ENCODE assay signal across 23 mouse cellular contexts in genomic region chr5:15520418-15520817, GRCm38 (mm10). TPM values are rescaled to one million over a fixed set of nuclear protein-coding genes. Genes with fewer than 3 reads are reported as not detected.
A peak's percentile ranks its signal among the peaks of the same experiment; 100 is the strongest.
DNase-seq lines count a peak whose midpoint lies in the region; ATAC-seq and TF ChIP-seq lines count a peak whose summit lies in the region.
"Not testable (repeated sequence)": the region's sequence is repeated elsewhere in the genome, so short reads cannot be mapped to it uniquely, and the experiment has no call there.
"Had no signal": no experiment of that assay in that cellular context is flagged by ENCODE, and none has a peak within 500 bp of the region (broad histone marks: within the 10 kb centered on the region; RNA-seq: fewer than 3 reads in every experiment).

No protein-coding gene starts in this region.

- TF ChIP-seq CTCF in gastrocnemius, adult 2 months (IDR thresholded peaks at IDR 0.05): peak; percentile 50
- TF ChIP-seq CTCF in liver, postnatal 0 days (IDR thresholded peaks at IDR 0.05; ENCODE audit: low read depth): peak; percentile 26; the same call in 1 of the 2 replicates

- ATAC-seq in liver, postnatal 0 days: not testable (repeated sequence)

- not testable (repeated sequence) for TF ChIP-seq EP300 in liver, postnatal 0 days (IDR thresholded peaks at IDR 0.05; ENCODE audit: low read depth)

- H3K4me2 ChIP-seq in liver, postnatal 0 days (ENCODE audit: low read depth, low read length): not testable (repeated sequence)

- not testable (repeated sequence) for H3K9ac ChIP-seq in liver, postnatal 0 days (replicated peaks)

- not testable (repeated sequence) for H3K4me1 ChIP-seq in liver, postnatal 0 days (ENCODE audit: insufficient read depth)

- H3K9me3 ChIP-seq in liver, postnatal 0 days (ENCODE audit: low read length): not testable (repeated sequence)

- intact Hi-C loops in gastrocnemius, adult 2 months (cut with DNase I): not testable (repeated sequence)

- not testable (repeated sequence) for H3K36me3 ChIP-seq in liver, postnatal 0 days (replicated peaks; ENCODE audit: insufficient read depth, low read length)

- DNase-seq in MN1 (ENCODE audit: low spot score): peak; percentile 42
- DNase-seq in gastrocnemius, adult 2 months; liver, postnatal 0 days: not testable (repeated sequence)
- peak; percentile 47 for DNase-seq in kidney, adult 9 months
- DNase-seq in layer of hippocampus, adult 8-10 months (ENCODE audit: low spot score in 2 of 2): peak; percentile 6 to 8
- DNase-seq in ovary, postnatal 14 days (ENCODE audit: low spot score): peak; percentile 29
- DNase-seq in thymus, postnatal 0 days (ENCODE audit: low spot score): peak; percentile 1

- WGBS in liver, postnatal 0 days (ENCODE audit: insufficient replicate concordance): 20% methylated on average over 5 of the region's 5 CpGs

- H3K27ac ChIP-seq in gastrocnemius, adult 2 months; liver, postnatal 0 days (ENCODE audit: low read depth): not testable (repeated sequence)

- H3K4me3 ChIP-seq in gastrocnemius, adult 2 months; liver, postnatal 0 days (ENCODE audit: low read depth, low read length): not testable (repeated sequence)

- H3K27me3 ChIP-seq in liver, postnatal 0 days (ENCODE audit: insufficient read depth, low read length): not testable (repeated sequence)

RNA-seq across cellular contexts. Expression of gene Gm21190, which starts 8.6 kb away (rescaled TPM):
- total RNA-seq in gastrocnemius, adult 2 months (2021): not detected
- not detected for total RNA-seq in layer of hippocampus, adult 8-10 months (2022)
- polyA plus RNA-seq in liver, postnatal 0 days (2015; fragmentation: Nextera tagmentation; extraction: Ambion mirVana): not detected in 2 replicates
- polyA plus RNA-seq in thymus, postnatal 0 days (2015; fragmentation: Nextera tagmentation; extraction: Ambion mirVana): 0.17 and 0.27 TPM in 2 replicates
- total RNA-seq: common myeloid progenitor, adult 5-6 weeks; gastrocnemius, adult 8-10 months; granulocyte monocyte progenitor cell, adult 5-6 weeks; heart, postnatal 14 days; layer of hippocampus, postnatal 25 days; left cerebral cortex, postnatal 25 days had no signal
- polyA plus RNA-seq: cerebellum, adult 2 months; embryonic facial prominence, embryonic 10.5 days; forebrain, embryonic 11.5 days; G1E; heart, embryonic 12.5 days; hindbrain, embryonic 13.5 days; intestine, embryonic 14.5 days; kidney, embryonic 16.5 days; limb, embryonic 15.5 days; liver, embryonic 16.5 days had no signal

RNA-seq across cellular contexts. Expression of gene Gm21149, which starts 44.1 kb away (rescaled TPM):
- total RNA-seq in gastrocnemius, adult 2 months (2021): not detected
- total RNA-seq in layer of hippocampus, adult 8-10 months (2022): not detected
- polyA plus RNA-seq in liver, postnatal 0 days (2015; fragmentation: Nextera tagmentation; extraction: Ambion mirVana): not detected in 2 replicates
- 0.17 and 0.50 TPM in 2 replicates for polyA plus RNA-seq in thymus, postnatal 0 days (2015; fragmentation: Nextera tagmentation; extraction: Ambion mirVana)
- total RNA-seq: common myeloid progenitor, adult 5-6 weeks; gastrocnemius, adult 8-10 months; granulocyte monocyte progenitor cell, adult 5-6 weeks; heart, postnatal 14 days; layer of hippocampus, postnatal 25 days; left cerebral cortex, postnatal 25 days had no signal
- polyA plus RNA-seq: cerebellum, adult 2 months; embryonic facial prominence, embryonic 10.5 days; forebrain, embryonic 11.5 days; G1E; hindbrain, embryonic 13.5 days; kidney, embryonic 16.5 days; liver, embryonic 16.5 days had no signal

RNA-seq across cellular contexts. Expression of gene Gm21083, which starts 56.7 kb away (rescaled TPM):
- total RNA-seq in gastrocnemius, adult 2 months (2021): not detected
- not detected for total RNA-seq in layer of hippocampus, adult 8-10 months (2022)
- polyA plus RNA-seq in liver, postnatal 0 days (2015; fragmentation: Nextera tagmentation; extraction: Ambion mirVana): not detected in 2 replicates
- polyA plus RNA-seq in thymus, postnatal 0 days (2015; fragmentation: Nextera tagmentation; extraction: Ambion mirVana): 0.28 and 0.33 TPM in 2 replicates
- total RNA-seq: common myeloid progenitor, adult 5-6 weeks; G1E; gastrocnemius, adult 8-10 months; granulocyte monocyte progenitor cell, adult 5-6 weeks; heart, postnatal 14 days; layer of hippocampus, postnatal 25 days; left cerebral cortex, postnatal 25 days had no signal
- polyA plus RNA-seq: cerebellum, adult 2 months; embryonic facial prominence, embryonic 10.5 days; forebrain, embryonic 11.5 days; G1E; hindbrain, embryonic 13.5 days; kidney, embryonic 16.5 days; liver, embryonic 16.5 days had no signal
